In genomic region chr11:66567382-66567781, GRCm38 (mm10) we compare ENCODE assay signal across 16 mouse cellular contexts. TPM values are rescaled to one million over a fixed set of nuclear protein-coding genes. Genes with fewer than 3 reads are reported as not detected.
DNase-seq lines count a peak whose midpoint lies in the region; ATAC-seq lines count a peak whose summit lies in the region.
"Had no signal": no experiment of that assay in that cellular context is flagged by ENCODE, and none has a peak within 500 bp of the region (broad histone marks: within the 10 kb centered on the region; RNA-seq: fewer than 3 reads in every experiment).

No protein-coding gene starts in this region.

- H3K27ac ChIP-seq in liver, embryonic 12.5 days: no peak overlapping the region
- no peak overlapping the region for H3K27ac ChIP-seq in forebrain, embryonic 14.5 days (ENCODE audit: low read depth, low read length)
- no peak overlapping the region for H3K27ac ChIP-seq in limb, embryonic 13.5 days
- H3K27ac ChIP-seq: embryonic facial prominence, embryonic 15.5 days; left cerebral cortex, adult 2 months had no signal

- no peaks in the 10 kb centered on the region for H3K4me1 ChIP-seq in liver, embryonic 12.5 days
- H3K4me1 ChIP-seq in forebrain, embryonic 14.5 days (ENCODE audit: control insufficient read depth, insufficient read depth, low read length): peaks cover 10% of the 10 kb centered on the region
- peaks cover 7% of the 10 kb centered on the region for H3K4me1 ChIP-seq in limb, embryonic 13.5 days
- H3K4me1 ChIP-seq: embryonic facial prominence, embryonic 15.5 days had no signal

- peaks cover 26% of the 10 kb centered on the region for H3K27me3 ChIP-seq in liver, embryonic 12.5 days (replicated peaks)
- H3K27me3 ChIP-seq in forebrain, embryonic 14.5 days (replicated peaks; ENCODE audit: control insufficient read depth, insufficient read depth, low read length): 0 out of 2 replicates have a peak, but pooled peaks cover 3% of the 10 kb centered on the region
- peaks cover 37% of the 10 kb centered on the region for H3K27me3 ChIP-seq in limb, embryonic 13.5 days

- ATAC-seq in liver, embryonic 12.5 days: no peak
- no peak for ATAC-seq in forebrain, embryonic 14.5 days
- no peak for ATAC-seq in limb, embryonic 13.5 days (ENCODE audit: low FRiP score, low read depth)
- ATAC-seq: activated CD4-positive, CD25-positive, alpha-beta regulatory T cell, adult 4 months had no signal

- peak; percentile 21 for DNase-seq in embryo, embryonic 10.5 days (ENCODE audit: low spot score)
- no peak for DNase-seq in embryo, embryonic 10 days (ENCODE audit: low spot score)
- DNase-seq in liver (peak; percentile 3), adipocyte (ENCODE audit: low spot score) (no peak)
- no peak for DNase-seq in forebrain, embryonic 14.5 days (ENCODE audit: low spot score)
- no peak for DNase-seq in gastrocnemius, postnatal 4 days (ENCODE audit: low spot score in 2 of 2)
- DNase-seq: gastrocnemius, postnatal 25 days; kidney, adult 9 months; lung, adult 2 months; thymus, postnatal 4 days had no signal

- H3K9me3 ChIP-seq in liver, embryonic 12.5 days (replicated peaks): no peaks in the 10 kb centered on the region
- H3K9me3 ChIP-seq in forebrain, embryonic 14.5 days (replicated peaks; ENCODE audit: control insufficient read depth, low read length): no peaks in the 10 kb centered on the region
- no peaks in the 10 kb centered on the region for H3K9me3 ChIP-seq in limb, embryonic 13.5 days
- H3K9me3 ChIP-seq: embryonic facial prominence, embryonic 15.5 days had no signal

- H3K9ac ChIP-seq in liver, embryonic 12.5 days: no peak overlapping the region
- H3K9ac ChIP-seq in forebrain, embryonic 14.5 days (ENCODE audit: low read length): no peak overlapping the region
- no peak overlapping the region for H3K9ac ChIP-seq in limb, embryonic 13.5 days
- H3K9ac ChIP-seq: embryonic facial prominence, embryonic 15.5 days had no signal

- WGBS in liver, embryonic 12.5 days (ENCODE audit: insufficient replicate concordance): 2% methylated on average over 10 of the region's 10 CpGs
- 14% methylated on average over 10 of the region's 10 CpGs for WGBS in forebrain, embryonic 14.5 days
- WGBS in limb, embryonic 13.5 days: 3% methylated on average over 10 of the region's 10 CpGs

- H3K36me3 ChIP-seq in liver, embryonic 12.5 days: no peaks in the 10 kb centered on the region
- H3K36me3 ChIP-seq in forebrain, embryonic 14.5 days (ENCODE audit: control insufficient read depth, insufficient read depth, low read length): no peaks in the 10 kb centered on the region
- H3K36me3 ChIP-seq in limb, embryonic 13.5 days: no peaks in the 10 kb centered on the region
- H3K36me3 ChIP-seq: embryonic facial prominence, embryonic 15.5 days; G1E had no signal

- no peak overlapping the region for H3K4me2 ChIP-seq in liver, embryonic 12.5 days
- 0 out of 2 replicates have a peak overlapping the region, but pooled peaks have one; percentile 8 for H3K4me2 ChIP-seq in forebrain, embryonic 14.5 days (ENCODE audit: low read length)
- H3K4me2 ChIP-seq in limb, embryonic 13.5 days (replicated peaks): peak overlapping the region; percentile 9; the same call in 1 of the 2 replicates
- H3K4me2 ChIP-seq: embryonic facial prominence, embryonic 15.5 days had no signal

- no peak overlapping the region for H3K4me3 ChIP-seq in liver, embryonic 12.5 days
- no peak overlapping the region for H3K4me3 ChIP-seq in forebrain, embryonic 14.5 days (ENCODE audit: low read depth, low read length)
- H3K4me3 ChIP-seq in limb, embryonic 13.5 days: no peak overlapping the region; the same call in 1 of the 2 replicates
- H3K4me3 ChIP-seq: embryonic facial prominence, embryonic 15.5 days; left cerebral cortex, adult 2 months had no signal

RNA-seq across cellular contexts. Expression of gene Shisa6, which starts 41.6 kb away (rescaled TPM):
- 0.08 TPM in 1 of 2 replicates, not detected in the other for polyA plus RNA-seq in liver, embryonic 12.5 days (2016; fragmentation: Nextera tagmentation; extraction: Ambion mirVana)
- 1.7 and 2.0 TPM in 2 replicates for polyA plus RNA-seq in forebrain, embryonic 14.5 days (2014; fragmentation: Nextera tagmentation; extraction: Ambion mirVana)
- 0.47 and 0.51 TPM in 2 replicates for polyA plus RNA-seq in limb, embryonic 13.5 days (2015; fragmentation: Nextera tagmentation; extraction: Ambion mirVana)
- under 1 TPM; 0.52 to 0.91 TPM for total RNA-seq in gastrocnemius, postnatal 4 days (2021)
- polyA plus RNA-seq: activated CD4-positive, CD25-positive, alpha-beta regulatory T cell, adult 4 months; G1E had no signal

Comparison
In these comparisons a context has a peak if more than half of its experiments do, and no peak if none do; other contexts are left out.
1. DNase-seq: peak in embryo, embryonic 10.5 days (single experiment) and liver (single experiment); none in embryo, embryonic 10 days (single experiment), forebrain, embryonic 14.5 days (single experiment), adipocyte (single experiment) and gastrocnemius, postnatal 4 days (0 of 2).